Mouse (Mus musculus) liver, embryonic 14.5 days (tissue): ENCODE data around the gene Cotl1.

Experiments used
- CTCF ChIP-seq: IDR thresholded peaks from 2 replicates; pipeline ENCODE4 v1.5.1; 2016; ENCODE audit warnings: antibody characterized with exemption, low read depth, control low read depth
- EP300 ChIP-seq: IDR thresholded peaks from 2 replicates; pipeline ENCODE4 v1.6.1; 2016; ENCODE audit warnings: antibody characterized with exemption, low read depth

DNA sequence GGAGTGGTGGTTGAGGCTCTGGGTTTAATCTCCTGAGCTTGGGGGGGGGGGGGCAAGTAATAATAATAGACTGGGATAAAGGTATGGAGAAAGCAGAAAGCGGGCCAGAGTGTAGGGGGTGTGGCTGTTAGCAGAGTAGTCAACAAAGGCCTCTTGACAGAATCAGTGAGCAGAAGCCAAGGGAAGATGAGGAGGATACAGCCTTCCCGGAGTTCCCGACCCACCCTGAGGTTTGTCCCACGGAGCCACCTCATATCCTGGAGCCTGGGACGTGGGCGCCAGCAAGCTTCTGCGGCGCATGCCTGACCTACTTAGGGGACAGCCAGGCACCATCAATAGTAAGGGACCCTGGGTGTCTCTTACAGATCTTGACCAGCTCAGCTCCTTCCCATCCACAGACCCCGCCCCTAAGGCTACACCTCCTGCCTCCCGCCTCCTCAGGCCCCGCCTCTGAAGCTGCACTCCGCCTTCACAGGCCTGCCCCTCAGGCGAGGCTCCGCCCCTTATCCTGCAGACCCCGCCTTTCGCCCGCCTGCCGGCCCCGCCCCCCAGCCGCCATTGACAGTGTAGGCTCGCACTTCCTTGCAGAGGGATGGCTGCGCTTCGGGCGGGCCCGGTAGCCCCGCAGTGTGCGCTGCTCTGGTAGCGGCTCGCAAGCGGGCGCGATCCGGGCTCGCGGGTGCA is 21.5 kb upstream of the Cotl1 start, which contains the start of gene Klhl36:
- TF ChIP-seq EP300 (no peak), CTCF (no peak)
